Mouse (Mus musculus): ENCODE data around the gene Mbtd1.

The Mbtd1 gene

DNA sequence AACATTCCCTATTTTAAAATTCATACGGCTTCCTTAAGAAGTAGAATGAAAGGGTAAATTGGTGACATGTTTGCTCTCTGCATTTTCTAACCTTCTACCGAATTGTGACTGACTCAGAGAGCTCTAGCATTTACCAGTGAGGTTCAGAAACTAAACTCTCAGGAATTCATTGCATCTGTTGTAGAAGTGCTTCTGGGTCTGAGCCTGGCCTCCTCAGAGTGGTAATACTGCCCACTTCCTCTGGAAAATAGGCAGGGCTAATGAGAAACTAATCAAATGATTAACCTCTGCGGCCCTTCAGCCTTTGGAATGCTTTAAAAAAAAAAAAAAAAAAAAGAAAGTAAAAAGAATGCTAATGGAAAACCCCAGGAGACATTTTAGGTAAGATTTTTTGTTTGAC, 59.3 kb downstream of the Mbtd1 start:
- in situ Hi-C loops (cut with MboI; ENCODE audit: unreplicated experiment in 2 of 2) = no loop called here

DNA sequence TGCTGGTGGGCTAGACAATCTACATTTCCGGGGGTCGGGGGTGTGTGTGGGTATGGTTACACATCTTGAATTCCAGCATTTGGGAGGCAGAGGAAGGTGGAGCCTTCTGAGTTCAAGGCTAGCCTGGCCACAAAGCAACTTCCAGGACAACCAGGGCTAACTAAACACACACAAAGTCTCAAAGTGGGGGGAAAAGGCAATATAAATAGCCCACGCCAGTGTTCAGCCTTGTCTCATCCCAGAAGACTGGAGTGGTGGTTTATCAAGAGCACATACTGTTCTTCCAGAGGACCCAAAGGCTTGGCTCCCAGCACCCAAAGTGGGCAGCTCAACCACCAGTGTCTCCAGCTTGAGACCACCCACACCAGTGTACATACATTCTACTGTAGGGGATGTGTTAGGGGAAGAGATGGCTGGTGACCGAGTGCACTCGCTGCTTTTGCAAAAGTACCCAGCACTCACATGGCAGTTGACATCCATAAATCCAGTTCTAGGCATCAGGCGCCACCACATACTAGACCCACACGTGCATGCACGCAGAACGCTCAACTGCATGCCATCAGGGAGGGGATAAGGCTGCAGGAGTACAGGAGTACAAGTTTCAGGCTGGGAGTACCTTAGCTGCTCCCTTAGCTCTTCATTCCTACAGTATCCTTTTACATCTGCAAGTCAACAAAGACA, 63.4 kb downstream of the Mbtd1 start:
- in situ Hi-C loops (cut with MboI; ENCODE audit: unreplicated experiment in 2 of 2) = no loop called here

DNA sequence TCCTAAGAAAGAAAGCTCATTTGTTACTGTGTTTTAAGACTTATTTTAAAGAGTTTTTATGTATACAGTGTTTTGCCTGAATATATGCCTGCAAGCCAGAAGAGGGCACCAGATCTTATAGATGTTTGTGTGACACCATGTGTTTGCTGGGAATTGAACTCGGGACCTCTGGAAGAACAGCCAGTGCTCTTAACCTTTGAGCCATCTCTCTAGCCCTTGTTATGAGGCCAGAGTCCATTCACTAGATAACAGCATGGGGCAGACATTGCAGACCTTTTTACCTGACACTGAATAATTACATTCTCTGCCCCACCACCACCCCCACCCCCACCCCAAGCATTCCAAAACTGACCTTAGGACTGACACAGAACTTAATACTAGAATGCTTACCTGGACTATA, 64.4 kb downstream of the Mbtd1 start:
- in situ Hi-C loops (cut with MboI; ENCODE audit: unreplicated experiment in 2 of 2) = loop anchor here in 1 of 2 experiments (25.0 kb wide), 1 partner anchor 362 kb away; the partner anchor contains the start of gene Luc7l3

GRCm38 (mm10) chr11:93952376-93952775, 66.7 kb downstream of the Mbtd1 start:
- in situ Hi-C loops (cut with MboI; ENCODE audit: unreplicated experiment in 2 of 2) = loop anchor here in 1 of 2 experiments (25.0 kb wide), 1 partner anchor 360 kb away; the partner anchor contains the start of gene Luc7l3

- in situ Hi-C loops (cut with MboI; ENCODE audit: unreplicated experiment in 2 of 2) = loop anchor here in 1 of 2 experiments (25.0 kb wide), 1 partner anchor 358 kb away; the partner anchor contains the start of gene Luc7l3
These were observed 69.1 kb downstream of the Mbtd1 start for GRCm38 (mm10) chr11:93954738-93955255.

GRCm38 (mm10) chr11:93955256-93956150, 69.9 kb downstream of the Mbtd1 start:
- in situ Hi-C loops (cut with MboI; ENCODE audit: unreplicated experiment in 2 of 2) = loop anchor here in 1 of 2 experiments (25.0 kb wide), 1 partner anchor 357 kb away; the partner anchor contains the start of gene Luc7l3

DNA sequence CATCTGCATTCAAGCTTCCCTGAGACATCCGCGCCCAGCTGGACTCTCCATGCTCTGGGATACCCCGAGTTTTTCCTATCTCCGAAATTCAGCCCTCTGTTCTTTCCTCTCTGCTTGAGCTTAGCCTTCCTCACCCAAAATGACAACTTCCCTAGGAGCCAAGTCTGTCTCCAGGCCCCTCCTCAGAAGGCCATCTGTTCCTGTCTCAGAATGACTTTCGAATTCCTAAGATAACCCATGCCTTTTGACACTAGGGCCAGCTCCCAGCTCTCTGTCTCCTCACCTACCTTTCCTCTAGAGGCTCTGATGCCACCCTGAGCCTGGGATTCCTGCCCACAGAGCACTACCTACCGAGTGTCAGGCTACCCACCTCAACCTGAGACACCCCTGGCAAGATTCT, 70.5 kb downstream of the Mbtd1 start, which contains the start of gene Nme2:
TSS of gene Nme2 (minus strand) at position 101 of the 400 bp plus-strand sequence.
- in situ Hi-C loops (cut with MboI; ENCODE audit: unreplicated experiment in 2 of 2) = loop anchor here in 1 of 2 experiments (25.0 kb wide), 1 partner anchor 356 kb away; the partner anchor contains the start of gene Luc7l3

- in situ Hi-C loops (cut with MboI; ENCODE audit: unreplicated experiment in 2 of 2) = loop anchor here in 1 of 2 experiments (25.0 kb wide), 1 partner anchor 355 kb away; the partner anchor contains the start of gene Luc7l3
These were observed 71.4 kb downstream of the Mbtd1 start for GRCm38 (mm10) chr11:93957031-93957555.

- in situ Hi-C loops (cut with MboI; ENCODE audit: unreplicated experiment in 2 of 2) = loop anchor here in 1 of 2 experiments (25.0 kb wide), 1 partner anchor 355 kb away; the partner anchor contains the start of gene Luc7l3
These were observed 72.1 kb downstream of the Mbtd1 start for GRCm38 (mm10) chr11:93957746-93958145.

DNA sequence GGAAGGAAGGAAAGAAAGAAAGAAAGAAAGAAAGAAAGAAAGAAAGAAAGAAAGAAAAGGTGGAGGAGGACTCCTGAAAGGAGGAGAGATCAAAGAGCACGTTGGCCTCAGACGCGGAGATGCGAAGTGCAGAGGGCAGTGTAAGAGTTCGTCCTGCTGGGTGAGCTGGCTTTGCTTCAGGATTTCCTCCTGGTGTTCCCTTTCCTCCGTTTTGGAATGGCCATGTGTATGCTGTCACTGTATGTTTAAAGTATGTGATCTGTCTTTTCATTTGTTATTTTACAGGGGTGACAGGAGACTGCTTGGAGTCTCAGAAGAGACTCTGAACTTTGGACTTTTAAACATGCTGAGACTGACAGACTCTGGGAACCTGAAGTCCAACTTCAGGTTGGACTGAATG, 75.8 kb downstream of the Mbtd1 start:
- in situ Hi-C loops (cut with MboI; ENCODE audit: unreplicated experiment in 2 of 2) = loop anchor here (10.0 to 25.0 kb wide), 2 partner anchors 263 to 351 kb away; partner anchors contain the start of gene Luc7l3 (in 1 of the 2)

DNA sequence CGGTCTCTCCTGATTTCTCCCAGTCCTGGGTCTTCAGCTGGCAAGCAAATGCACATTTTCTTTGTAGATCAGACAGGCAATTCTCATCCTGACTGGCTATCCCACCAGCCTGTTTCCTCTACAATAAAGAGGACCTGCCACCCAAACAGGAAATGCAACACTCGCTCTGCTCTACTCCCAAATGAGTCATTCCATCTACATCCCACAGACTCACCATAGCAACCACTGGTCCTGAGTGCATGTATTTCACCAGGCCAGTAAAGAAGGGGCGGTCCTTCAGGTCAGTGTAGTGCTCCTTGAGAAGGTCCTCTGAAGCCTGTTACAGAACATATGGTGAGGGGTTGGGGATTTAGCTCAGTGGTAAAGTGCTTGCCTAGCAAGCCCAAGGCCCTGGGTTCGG, 77.4 kb downstream of the Mbtd1 start:
- in situ Hi-C loops (cut with MboI; ENCODE audit: unreplicated experiment in 2 of 2) = loop anchor here (10.0 to 25.0 kb wide), 2 partner anchors 262 to 349 kb away; partner anchors contain the start of gene Luc7l3 (in 1 of the 2)

- in situ Hi-C loops (cut with MboI; ENCODE audit: unreplicated experiment in 2 of 2) = loop anchor here (10.0 to 25.0 kb wide), 2 partner anchors 259 to 347 kb away; partner anchors contain the start of gene Luc7l3 (in 1 of the 2)
These were observed 79.7 kb downstream of the Mbtd1 start for GRCm38 (mm10) chr11:93965391-93965790.

DNA sequence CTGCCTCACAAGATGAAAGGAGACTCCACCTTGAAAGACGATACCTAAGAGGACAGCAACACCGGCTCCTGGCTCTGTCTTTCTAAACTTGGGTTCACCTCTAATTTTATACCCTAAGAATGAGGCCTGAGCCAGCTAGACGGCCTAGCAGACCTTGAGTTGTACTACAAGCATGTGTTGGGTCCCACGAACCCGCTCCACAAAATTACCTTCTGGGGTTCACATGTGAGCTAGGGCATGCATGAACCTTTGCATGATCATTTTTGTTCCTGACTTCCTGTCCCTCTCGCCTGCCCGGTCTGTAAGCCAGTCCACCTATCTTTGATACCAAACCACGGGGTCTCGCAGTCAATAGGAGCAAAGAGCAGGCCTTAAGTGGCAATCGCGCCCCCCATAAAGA, 81.7 kb downstream of the Mbtd1 start:
- in situ Hi-C loops (cut with MboI; ENCODE audit: unreplicated experiment in 2 of 2) = loop anchor here (10.0 to 25.0 kb wide), 2 partner anchors 257 to 345 kb away; partner anchors contain the start of gene Luc7l3 (in 1 of the 2)

DNA sequence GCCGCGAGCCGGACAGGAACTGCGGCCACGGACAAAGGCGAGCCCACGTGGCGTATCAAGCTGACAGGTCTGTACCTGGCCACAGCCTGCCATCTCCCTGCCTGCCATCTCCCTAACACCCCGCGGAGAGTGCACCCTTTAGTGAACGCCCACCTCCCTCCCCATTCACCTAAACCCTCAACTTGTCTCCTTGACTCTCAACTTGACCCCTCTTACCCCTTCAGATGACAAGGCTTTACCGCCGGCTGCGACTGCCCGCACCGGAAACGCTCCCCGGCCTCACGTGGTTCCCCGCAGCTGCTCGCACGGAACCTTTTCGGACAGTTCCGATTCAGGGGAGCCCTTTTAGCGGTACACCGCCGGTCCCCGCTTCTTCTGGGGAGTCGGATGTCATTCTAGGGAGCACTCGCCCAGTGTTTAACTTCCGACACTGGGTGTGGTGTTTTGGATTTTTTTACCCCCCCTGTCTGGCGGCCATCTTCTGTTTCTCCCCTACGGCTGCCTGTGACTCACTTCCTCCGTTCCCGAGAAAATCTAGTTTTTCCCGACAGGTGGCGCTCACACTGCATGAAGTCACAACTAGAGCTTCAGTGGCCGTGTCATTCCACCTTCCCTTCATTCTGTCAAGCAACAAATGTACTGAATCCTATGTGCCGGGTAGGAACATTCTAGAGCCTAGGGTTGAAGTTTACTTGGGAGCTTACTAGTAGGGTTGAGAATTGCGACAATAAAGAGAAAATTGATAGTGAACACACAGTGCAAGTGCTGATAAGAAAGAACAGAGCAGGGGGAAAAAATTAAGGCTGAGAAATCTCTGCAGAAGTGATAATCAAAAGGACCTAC, 82.6 kb downstream of the Mbtd1 start, which contains the start of the genes Gm20390 and Nme1:
TSS of gene Gm20390 (minus strand) at position 289 of the 843 bp plus-strand sequence.
TSS of gene Nme1 (minus strand) at position 517 of the 843 bp plus-strand sequence.
- in situ Hi-C loops (cut with MboI; ENCODE audit: unreplicated experiment in 2 of 2) = loop anchor here (10.0 to 25.0 kb wide), 2 partner anchors 257 to 344 kb away; partner anchors contain the start of gene Luc7l3 (in 1 of the 2)

GRCm38 (mm10) chr11:93968848-93969128, 83.1 kb downstream of the Mbtd1 start:
- in situ Hi-C loops (cut with MboI; ENCODE audit: unreplicated experiment in 2 of 2) = loop anchor here (10.0 to 25.0 kb wide), 2 partner anchors 256 to 344 kb away; partner anchors contain the start of gene Luc7l3 (in 1 of the 2)

DNA sequence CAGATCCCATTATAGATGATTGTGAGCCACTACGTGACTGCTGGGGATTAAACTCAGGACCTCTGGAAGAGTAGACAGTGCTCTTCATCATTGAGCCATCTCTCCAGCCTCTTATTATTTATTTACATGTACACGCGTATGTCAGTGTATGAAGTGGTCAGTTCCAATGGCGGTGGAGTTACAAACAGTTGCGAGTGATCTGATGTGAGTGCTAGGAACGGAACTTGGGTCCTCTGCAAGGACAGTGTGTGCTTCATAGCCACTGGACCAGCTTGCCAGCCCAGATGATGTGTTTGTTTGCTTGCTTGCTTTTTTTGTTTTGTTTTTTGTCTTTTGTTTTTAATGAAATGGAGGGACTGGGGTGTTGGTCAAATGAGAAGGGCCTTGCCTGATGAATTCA, 83.5 kb downstream of the Mbtd1 start:
- in situ Hi-C loops (cut with MboI; ENCODE audit: unreplicated experiment in 2 of 2) = loop anchor here (10.0 to 25.0 kb wide), 2 partner anchors 256 to 343 kb away; partner anchors contain the start of gene Luc7l3 (in 1 of the 2)

- in situ Hi-C loops (cut with MboI; ENCODE audit: unreplicated experiment in 2 of 2) = loop anchor here (5.0 to 25.0 kb wide), 3 partner anchors 118 to 343 kb away; partner anchors contain the start of gene Luc7l3 (in 1 of the 2)
These were observed 84.1 kb downstream of the Mbtd1 start for GRCm38 (mm10) chr11:93969799-93970198.

- in situ Hi-C loops (cut with MboI; ENCODE audit: unreplicated experiment in 2 of 2) = loop anchor here (5.0 to 25.0 kb wide), 2 partner anchors 114 to 339 kb away; partner anchors contain the start of gene Luc7l3 (in 1 of the 2)
These were observed 87.3 kb downstream of the Mbtd1 start for GRCm38 (mm10) chr11:93972951-93973350.
